Mouse (Mus musculus): Measurements from ENCODE around the gene Tmem106a. TPM values are rescaled to one million over a fixed set of nuclear protein-coding genes. Genes with fewer than 3 reads are reported as not detected.

Tmem106a gene
- 5.8 and 7.0 TPM in 2 replicates for total RNA-seq (2012; rRNA removed)

- H3K27ac ChIP-seq (ENCODE audit: insufficient read depth, low read depth, low read length, poor library complexity, severe bottlenecking) = peak within 1 kb of the TSS; percentile 58; the same call in 1 of the 2 replicates
- TF ChIP-seq ZC3H11A (IDR thresholded peaks at IDR 0.05; ENCODE audit: borderline replicate concordance, low read depth, low read length) = no peak
- TF ChIP-seq ZNF384 (IDR thresholded peaks at IDR 0.05; ENCODE audit: low read depth, low read length) = peak; percentile 64; the same call in 1 of the 2 replicates
- in situ Hi-C loops (cut with MboI; ENCODE audit: low sequenced_read_pairs in 2 of 2, unreplicated experiment in 2 of 2) = no loop called here
Measured at GRCm38 (mm10) chr11:101582054-101583035, at the start of gene Tmem106a. TSS of gene Tmem106a (plus strand) at chr11:101582242.

DNA sequence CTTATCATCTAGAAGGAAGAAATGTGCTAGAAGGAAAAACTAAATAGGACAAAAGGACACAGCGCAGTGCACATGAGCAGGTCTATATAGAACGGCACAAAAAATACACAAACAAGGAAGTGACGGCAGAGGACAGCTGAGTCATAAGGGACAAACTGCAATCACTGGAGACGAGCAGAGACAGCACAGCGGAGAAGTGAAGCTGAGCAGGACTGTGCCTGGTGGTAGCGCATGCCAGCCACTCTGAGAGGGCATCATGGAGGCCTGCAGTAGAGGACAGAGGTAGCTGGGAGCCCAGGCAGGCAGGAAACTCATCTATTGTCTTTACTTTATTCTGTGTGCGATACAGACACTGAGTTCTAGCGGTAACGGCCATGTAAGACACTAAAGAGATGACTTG is 38.5 kb upstream of the Tmem106a start:
- no peak overlapping the region for H3K9ac ChIP-seq (ENCODE audit: insufficient read depth, low read depth, low read length, poor library complexity, severe bottlenecking)
- no peak overlapping the region for H3K4me3 ChIP-seq (ENCODE audit: insufficient read depth in 1 of 2, low read depth in 1 of 2, low read length in 2 of 2, poor library complexity in 1 of 2, severe bottlenecking in 1 of 2)
- no peak for TF ChIP-seq ZNF384 (IDR thresholded peaks at IDR 0.05; ENCODE audit: low read depth, low read length)
- TF ChIP-seq ZC3H11A (IDR thresholded peaks at IDR 0.05; ENCODE audit: borderline replicate concordance, low read depth, low read length) = no peak
- no peak for TF ChIP-seq CHD2 (IDR thresholded peaks at IDR 0.05; ENCODE audit: low read depth, low read length)
- no peak for TF ChIP-seq MAFK (IDR thresholded peaks at IDR 0.05; ENCODE audit: insufficient read depth, low read depth, low read length)
- TF ChIP-seq HCFC1 (IDR thresholded peaks at IDR 0.05; ENCODE audit: borderline replicate concordance, insufficient read depth, low read length) = no peak
- H3K27ac ChIP-seq (ENCODE audit: insufficient read depth, low read depth, low read length, poor library complexity, severe bottlenecking) = no peak overlapping the region
- no peak for DNase-seq (ENCODE audit: low read depth, low spot score)
- peaks cover 17% of the 10 kb centered on the region for H3K36me3 ChIP-seq (ENCODE audit: control insufficient read depth, insufficient read depth, low read length, poor library complexity, severe bottlenecking)
- H3K4me1 ChIP-seq (ENCODE audit: control insufficient read depth in 2 of 2, insufficient read depth in 2 of 2, low read length in 2 of 2, poor library complexity in 1 of 2) = no peaks in the 10 kb centered on the region
- no peaks in the 10 kb centered on the region for H3K9me3 ChIP-seq (ENCODE audit: control insufficient read depth, insufficient read depth, low read depth, low read length)
- in situ Hi-C loops (cut with MboI; ENCODE audit: low sequenced_read_pairs in 2 of 2, unreplicated experiment in 2 of 2) = no loop called here

More at GRCm38 (mm10) chr11:101582054-101583035, at the start of gene Tmem106a:
- H3K9me3 ChIP-seq (ENCODE audit: control insufficient read depth, insufficient read depth, low read depth, low read length) = no peaks in the 10 kb centered on the region
- peak; percentile 77 for DNase-seq (ENCODE audit: low read depth, low spot score)
- peak within 1 kb of the TSS; percentile 36 to 50 for H3K4me3 ChIP-seq (ENCODE audit: insufficient read depth in 1 of 2, low read depth in 1 of 2, low read length in 2 of 2, poor library complexity in 1 of 2, severe bottlenecking in 1 of 2)
- H3K4me1 ChIP-seq (ENCODE audit: control insufficient read depth in 2 of 2, insufficient read depth in 2 of 2, low read length in 2 of 2, poor library complexity in 1 of 2) = peaks cover 0 to 6% of the 10 kb centered on the region in 2 experiments; a peak in 2 of 4 replicates
- H3K36me3 ChIP-seq (ENCODE audit: control insufficient read depth, insufficient read depth, low read length, poor library complexity, severe bottlenecking) = peaks cover 15% of the 10 kb centered on the region
- peak within 1 kb of the TSS; percentile 63; the same call in 1 of the 2 replicates for H3K9ac ChIP-seq (ENCODE audit: insufficient read depth, low read depth, low read length, poor library complexity, severe bottlenecking)

DNA sequence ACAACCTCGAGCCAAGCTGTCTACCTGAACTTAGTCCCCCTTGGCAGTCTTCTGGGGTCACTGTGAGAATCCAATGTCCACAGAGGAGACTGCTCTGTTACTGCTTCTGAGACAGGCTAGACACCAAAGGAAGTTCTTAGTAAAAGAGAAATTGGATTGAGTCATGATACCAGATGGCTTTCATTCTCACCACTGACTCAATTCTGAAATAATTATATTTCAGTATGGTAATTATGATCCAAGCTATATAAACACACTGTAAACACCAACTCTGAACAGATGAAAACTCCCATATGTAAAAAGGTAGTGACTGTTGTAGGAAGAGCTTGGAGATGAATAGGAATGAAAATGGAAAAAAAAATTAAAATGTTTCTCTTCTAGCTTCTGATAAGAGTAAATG is 37.9 kb upstream of the Tmem106a start:
- no peak for DNase-seq (ENCODE audit: low read depth, low spot score)
- in situ Hi-C loops (cut with MboI; ENCODE audit: low sequenced_read_pairs in 2 of 2, unreplicated experiment in 2 of 2) = no loop called here
- no peak overlapping the region for H3K9ac ChIP-seq (ENCODE audit: insufficient read depth, low read depth, low read length, poor library complexity, severe bottlenecking)

DNA sequence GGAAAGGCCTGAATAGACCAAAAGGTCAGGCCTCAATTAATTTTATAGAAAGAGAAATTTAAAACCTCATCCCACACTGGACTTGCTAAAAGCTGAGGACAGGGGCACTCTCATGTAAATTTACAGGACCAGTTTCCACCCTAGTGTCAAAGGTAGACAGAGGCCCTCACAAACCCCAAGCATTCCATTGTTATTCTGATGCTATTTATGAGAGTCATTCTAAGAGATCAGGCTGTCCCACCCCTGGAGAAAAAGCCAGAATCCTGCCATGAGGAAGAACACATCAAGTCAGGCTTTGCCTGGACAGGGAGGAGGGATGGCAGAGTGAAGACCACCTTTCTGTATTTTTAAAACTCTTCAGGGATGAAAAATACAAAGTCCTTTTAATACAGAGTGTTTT is 33.5 kb upstream of the Tmem106a start:
- no peak overlapping the region; the same call in 1 of the 2 replicates for H3K27ac ChIP-seq (ENCODE audit: insufficient read depth, low read depth, low read length, poor library complexity, severe bottlenecking)
- peaks cover 1 to 4% of the 10 kb centered on the region in 2 experiments; a peak in 3 of 4 replicates for H3K4me1 ChIP-seq (ENCODE audit: control insufficient read depth in 2 of 2, insufficient read depth in 2 of 2, low read length in 2 of 2, poor library complexity in 1 of 2)
- DNase-seq (ENCODE audit: low read depth, low spot score) = peak; percentile 39
- TF ChIP-seq ZC3H11A (IDR thresholded peaks at IDR 0.05; ENCODE audit: borderline replicate concordance, low read depth, low read length) (no peak), HCFC1 (IDR thresholded peaks at IDR 0.05; ENCODE audit: borderline replicate concordance, insufficient read depth, low read length) (no peak), CHD2 (IDR thresholded peaks at IDR 0.05; ENCODE audit: low read depth, low read length) (no peak), MAFK (IDR thresholded peaks at IDR 0.05; ENCODE audit: insufficient read depth, low read depth, low read length) (no peak)
- H3K4me3 ChIP-seq (ENCODE audit: insufficient read depth in 1 of 2, low read depth in 1 of 2, low read length in 2 of 2, poor library complexity in 1 of 2, severe bottlenecking in 1 of 2) = no peak overlapping the region
- no peaks in the 10 kb centered on the region for H3K9me3 ChIP-seq (ENCODE audit: control insufficient read depth, insufficient read depth, low read depth, low read length)
- peaks cover 8% of the 10 kb centered on the region; the same call in 1 of the 2 replicates for H3K36me3 ChIP-seq (ENCODE audit: control insufficient read depth, insufficient read depth, low read length, poor library complexity, severe bottlenecking)
- H3K9ac ChIP-seq (ENCODE audit: insufficient read depth, low read depth, low read length, poor library complexity, severe bottlenecking) = no peak overlapping the region
- in situ Hi-C loops (cut with MboI; ENCODE audit: low sequenced_read_pairs in 2 of 2, unreplicated experiment in 2 of 2) = no loop called here

More for the DNA sequence above, 37.9 kb upstream of the Tmem106a start:
- TF ChIP-seq CHD2 (IDR thresholded peaks at IDR 0.05; ENCODE audit: low read depth, low read length) (no peak), ZNF384 (IDR thresholded peaks at IDR 0.05; ENCODE audit: low read depth, low read length) (no peak), ZC3H11A (IDR thresholded peaks at IDR 0.05; ENCODE audit: borderline replicate concordance, low read depth, low read length) (no peak), HCFC1 (IDR thresholded peaks at IDR 0.05; ENCODE audit: borderline replicate concordance, insufficient read depth, low read length) (no peak), MAFK (IDR thresholded peaks at IDR 0.05; ENCODE audit: insufficient read depth, low read depth, low read length) (no peak)
- H3K4me3 ChIP-seq (ENCODE audit: insufficient read depth in 1 of 2, low read depth in 1 of 2, low read length in 2 of 2, poor library complexity in 1 of 2, severe bottlenecking in 1 of 2) = no peak overlapping the region; a peak in 1 of 4 replicates
- H3K36me3 ChIP-seq (ENCODE audit: control insufficient read depth, insufficient read depth, low read length, poor library complexity, severe bottlenecking) = peaks cover 17% of the 10 kb centered on the region
- peaks cover under 1 to 4% of the 10 kb centered on the region in 2 experiments; a peak in 3 of 4 replicates for H3K4me1 ChIP-seq (ENCODE audit: control insufficient read depth in 2 of 2, insufficient read depth in 2 of 2, low read length in 2 of 2, poor library complexity in 1 of 2)
- no peak overlapping the region for H3K27ac ChIP-seq (ENCODE audit: insufficient read depth, low read depth, low read length, poor library complexity, severe bottlenecking)
- H3K9me3 ChIP-seq (ENCODE audit: control insufficient read depth, insufficient read depth, low read depth, low read length) = no peaks in the 10 kb centered on the region

Data from ES-E14 (cell line).